Mouse (Mus musculus): ENCODE measurements around the gene Olfr340.
"Not testable (repeated sequence)": the region's sequence is repeated elsewhere in the genome, so short reads cannot be mapped to it uniquely, and the experiment has no call there.

Olfr340 gene

GRCm38 (mm10) chr2:36452287-36452686 is at the start of gene Olfr340:
Olfr340 (plus strand) TSS chr2:36452587.
- DNase-seq (ENCODE audit: low spot score): no peak

GRCm38 (mm10) chr2:36415174-36415573 is 37.2 kb upstream of the Olfr340 start:
- not testable (repeated sequence) for DNase-seq (ENCODE audit: low spot score)

GRCm38 (mm10) chr2:36415591-36415990 is 36.8 kb upstream of the Olfr340 start:
- not testable (repeated sequence) for DNase-seq (ENCODE audit: low spot score)

GRCm38 (mm10) chr2:36418647-36419046 is 33.7 kb upstream of the Olfr340 start, which contains the start of gene Olfr339:
Olfr339 (plus strand) TSS chr2:36418947.
- DNase-seq (ENCODE audit: low spot score): no peak

- DNase-seq (ENCODE audit: low spot score): no peak
These were observed 21.2 kb downstream of the Olfr340 start for GRCm38 (mm10) chr2:36473634-36474033.

GRCm38 (mm10) chr2:36482368-36482767 is 30.0 kb downstream of the Olfr340 start, which contains the start of gene Olfr341:
Olfr341 (minus strand) TSS chr2:36482468.
- no peak for DNase-seq (ENCODE audit: low spot score)

All from ovary, postnatal 10 days (tissue).